Mouse (Mus musculus) liver, embryonic 14.5 days (tissue): Measurements from ENCODE around the gene Prpf38b. TPM values are rescaled to one million over a fixed set of nuclear protein-coding genes. Genes with fewer than 3 reads are reported as not detected.

Experiments
- ATAC-seq: fragments of 200-750 bp; cut with Nextera tagmentation; 2 replicates; pipeline ENCODE4 v1.8.0; 2017; ENCODE audit warnings: moderate number of reproducible peaks, mild to moderate bottlenecking, moderate library complexity; ENCODE audit not compliant: insufficient read depth
- DNase-seq, 3 experiments: peaks; one replicate each; pipeline ENCODE4 v3.0.0-alpha.2; 2012 to 2013; ENCODE audit warnings: low read depth in 3 of 3, low spot score in 3 of 3
- H3K27ac ChIP-seq: fragments of 300-500 bp; sonication (generic); 2 replicates; pipeline ENCODE4 v1.5.1; 2014; ENCODE audit warnings: moderate library complexity, mild to moderate bottlenecking, control low read depth, inconsistent platforms
- H3K27me3 ChIP-seq: fragments of 300-500 bp; sonication (generic); 2 replicates; pipeline ENCODE4 v1.6.1; 2014; ENCODE audit warnings: mild to moderate bottlenecking, low read length, moderate library complexity; ENCODE audit not compliant: control insufficient read depth, insufficient read depth
- H3K36me3 ChIP-seq: fragments of 300-500 bp; sonication (generic); replicated peaks from 2 replicates; pipeline ENCODE4 v1.6.1; 2014; ENCODE audit warnings: low read depth; ENCODE audit not compliant: control insufficient read depth, insufficient read depth
- H3K4me1 ChIP-seq, 2 experiments: fragments of 200-500 bp in 1 of 2; fragments of 300-500 bp in 1 of 2; sonication (generic) in 1 of 2; replicated peaks; 2 replicates each; pipeline ENCODE4 v1.6.1; 2012 to 2014; ENCODE audit warnings: antibody characterized with exemption in 1 of 2, inconsistent platforms in 1 of 2, low read length in 1 of 2; ENCODE audit not compliant: control insufficient read depth in 2 of 2, insufficient read depth in 2 of 2
- H3K4me2 ChIP-seq: fragments of 300-500 bp; sonication (generic); 2 replicates; pipeline ENCODE4 v1.6.1; 2014; ENCODE audit warnings: low read depth, mild to moderate bottlenecking, control low read depth, moderate library complexity
- H3K4me3 ChIP-seq, 2 experiments: fragments of 200-500 bp in 1 of 2; fragments of 300-500 bp in 1 of 2; sonication (generic) in 1 of 2; 2 replicates each; pipeline ENCODE4 v1.5.1; 2012 to 2014; ENCODE audit warnings: low read depth in 2 of 2, low read length in 2 of 2, mild to moderate bottlenecking in 2 of 2, control low read depth in 1 of 2, inconsistent platforms in 1 of 2, moderate library complexity in 1 of 2; ENCODE audit not compliant: insufficient read depth in 1 of 2
- H3K9ac ChIP-seq: fragments of 300-500 bp; sonication (generic); replicated peaks from 2 replicates; pipeline ENCODE4 v1.6.1; 2014; ENCODE audit warnings: mild to moderate bottlenecking, control low read depth, moderate library complexity
- H3K9me3 ChIP-seq: fragments of 300-500 bp; sonication (generic); 2 replicates; pipeline ENCODE4 v1.6.1; 2016; ENCODE audit warnings: low read length, mixed read lengths; ENCODE audit not compliant: control insufficient read depth
- CTCF ChIP-seq: IDR thresholded peaks from 2 replicates; pipeline ENCODE4 v1.5.1; 2016; ENCODE audit warnings: antibody characterized with exemption, low read depth, control low read depth
- EP300 ChIP-seq: IDR thresholded peaks from 2 replicates; pipeline ENCODE4 v1.6.1; 2016; ENCODE audit warnings: antibody characterized with exemption, low read depth
- WGBS: fragments of 180-500 bp; shearing (Covaris S2); extraction: QIAGEN DNeasy Blood & Tissue Kit; methylation state at CpG from one replicate; pipeline ENCODE4 v1.1.7; 2014; ENCODE audit not compliant: insufficient replicate concordance; 5-methylcytosine and 5-hydroxymethylcytosine counted together
- polyA plus RNA-seq, 2 experiments: library from polyadenylated mRNA; depleted of rRNA in 1 of 2; stranded (reverse) in 1 of 2; unstranded in 1 of 2; fragments of >200 nt; fragmentation: Nextera tagmentation in 1 of 2; extraction: Ambion mirVana in 1 of 2; gene quantifications; 2 replicates each; pipeline versions ENCODE4 v1.2.1 to v1.2.3; 2012 to 2014

The Prpf38b gene
- polyA plus RNA-seq, 2 experiments: 20.2 to 47.5 TPM

- DNase-seq (no peak), ATAC-seq (no peak)
- WGBS: 36% methylated on average over 3 of the region's 3 CpGs
- Histone ChIP-seq H3K4me3 (no peak overlapping the region), H3K27ac (no peak overlapping the region), H3K9ac (no peak overlapping the region), H3K9me3 (no peaks in the 10 kb centered on the region), H3K36me3 (no peaks in the 10 kb centered on the region), H3K27me3 (no peaks in the 10 kb centered on the region), H3K4me1 (no peaks in the 10 kb centered on the region), H3K4me2 (no peak overlapping the region)
- no peak for TF ChIP-seq CTCF
Observed at GRCm38 (mm10) chr3:108857124-108857470, 54.4 kb downstream of the Prpf38b start.

GRCm38 (mm10) chr3:108856386-108857123 lies 55.0 kb downstream of the Prpf38b start:
- no peak for DNase-seq
- Histone ChIP-seq H3K27ac (no peak overlapping the region), H3K4me1 (no peaks in the 10 kb centered on the region), H3K9me3 (no peaks in the 10 kb centered on the region), H3K27me3 (no peaks in the 10 kb centered on the region), H3K4me2 (no peak overlapping the region), H3K4me3 (no peak overlapping the region), H3K36me3 (no peaks in the 10 kb centered on the region), H3K9ac (no peak overlapping the region)
- WGBS: 61% methylated on average over 8 of the region's 8 CpGs
- TF ChIP-seq CTCF: peak; percentile 55
- no peak for TF ChIP-seq EP300
- ATAC-seq: no peak

GRCm38 (mm10) chr3:108855864-108856263 lies 55.7 kb downstream of the Prpf38b start:
- Histone ChIP-seq H3K9ac (no peak overlapping the region), H3K36me3 (no peaks in the 10 kb centered on the region), H3K4me3 (no peak overlapping the region), H3K4me2 (no peak overlapping the region), H3K9me3 (no peaks in the 10 kb centered on the region), H3K27ac (no peak overlapping the region), H3K27me3 (no peaks in the 10 kb centered on the region), H3K4me1 (no peaks in the 10 kb centered on the region)
- DNase-seq (no peak), ATAC-seq (no peak)
- TF ChIP-seq CTCF (no peak), EP300 (no peak)
- 70% methylated on average over 10 of the region's 10 CpGs for WGBS

GRCm38 (mm10) chr3:108855371-108855770 lies 56.2 kb downstream of the Prpf38b start:
- TF ChIP-seq CTCF: no peak
- no peak for TF ChIP-seq EP300
- no peak overlapping the region for H3K4me3 ChIP-seq
- H3K9ac ChIP-seq: no peak overlapping the region
- H3K27me3 ChIP-seq: no peaks in the 10 kb centered on the region
- no peaks in the 10 kb centered on the region for H3K4me1 ChIP-seq
- H3K36me3 ChIP-seq: no peaks in the 10 kb centered on the region
- WGBS: 60% methylated on average over 12 of the region's 12 CpGs
- H3K27ac ChIP-seq: no peak overlapping the region
- H3K4me2 ChIP-seq: no peak overlapping the region
- peak in 1 of 3 experiments; percentile 22 for DNase-seq
- H3K9me3 ChIP-seq: no peaks in the 10 kb centered on the region
- no peak for ATAC-seq

- no peak overlapping the region for H3K4me3 ChIP-seq
- no peak for DNase-seq
- H3K4me1 ChIP-seq: no peaks in the 10 kb centered on the region
- no peak overlapping the region for H3K4me2 ChIP-seq
- no peak for ATAC-seq
- WGBS: 47% methylated on average over 1 of the region's 1 CpGs
- no peaks in the 10 kb centered on the region for H3K27me3 ChIP-seq
- no peak overlapping the region for H3K9ac ChIP-seq
- H3K9me3 ChIP-seq: no peaks in the 10 kb centered on the region
- TF ChIP-seq EP300: no peak
- TF ChIP-seq CTCF: no peak
- H3K36me3 ChIP-seq: no peaks in the 10 kb centered on the region
- H3K27ac ChIP-seq: no peak overlapping the region
Observed at GRCm38 (mm10) chr3:108853266-108853665, 58.3 kb downstream of the Prpf38b start.

Other genes starting within 250 kb of the Prpf38b start
- 10.3 and 20.1 TPM in 2 replicates for gene Gpsm2, start 189.4 kb downstream of the Prpf38b start, polyA plus RNA-seq (2012; rRNA removed)
- 48.6 and 49.4 TPM in 2 replicates for gene Gpsm2, start 189.4 kb downstream of the Prpf38b start, polyA plus RNA-seq (2014; fragmentation: Nextera tagmentation; extraction: Ambion mirVana)
- 0.70 and 0.88 TPM in 2 replicates for gene Aknad1, start 172.1 kb downstream of the Prpf38b start, polyA plus RNA-seq (2012; rRNA removed)
- 0.30 and 0.53 TPM in 2 replicates for gene Aknad1, start 172.1 kb downstream of the Prpf38b start, polyA plus RNA-seq (2014; fragmentation: Nextera tagmentation; extraction: Ambion mirVana)
- 5.9 and 11.6 TPM in 2 replicates for gene Stxbp3, start 71.2 kb downstream of the Prpf38b start, polyA plus RNA-seq (2012; rRNA removed)
- 16.5 and 18.9 TPM in 2 replicates for gene Stxbp3, start 71.2 kb downstream of the Prpf38b start, polyA plus RNA-seq (2014; fragmentation: Nextera tagmentation; extraction: Ambion mirVana)
- not detected in 2 replicates for gene Fndc7, start 21.7 kb downstream of the Prpf38b start, polyA plus RNA-seq (2012; rRNA removed)
- not detected in 2 replicates for gene Fndc7, start 21.7 kb downstream of the Prpf38b start, polyA plus RNA-seq (2014; fragmentation: Nextera tagmentation; extraction: Ambion mirVana)
- gene Henmt1, start 28.1 kb upstream of the Prpf38b start, polyA plus RNA-seq (2012; rRNA removed): 0.02 and 0.03 TPM in 2 replicates
- gene Henmt1, start 28.1 kb upstream of the Prpf38b start, polyA plus RNA-seq (2014; fragmentation: Nextera tagmentation; extraction: Ambion mirVana): 0.08 TPM in 1 of 2 replicates, not detected in the other
- not detected in 2 replicates for gene Gm9857, start 28.7 kb upstream of the Prpf38b start, polyA plus RNA-seq (2012; rRNA removed)
- gene Gm9857, start 28.7 kb upstream of the Prpf38b start, polyA plus RNA-seq (2014; fragmentation: Nextera tagmentation; extraction: Ambion mirVana): not detected in 2 replicates
- 1.6 and 2.0 TPM in 2 replicates for gene Fam102b, start 115.9 kb upstream of the Prpf38b start, polyA plus RNA-seq (2012; rRNA removed)
- gene Fam102b, start 115.9 kb upstream of the Prpf38b start, polyA plus RNA-seq (2014; fragmentation: Nextera tagmentation; extraction: Ambion mirVana): 1.3 and 2.2 TPM in 2 replicates
- gene Slc25a54, start 168.7 kb upstream of the Prpf38b start, polyA plus RNA-seq (2012; rRNA removed): not detected in 2 replicates
- gene Slc25a54, start 168.7 kb upstream of the Prpf38b start, polyA plus RNA-seq (2014; fragmentation: Nextera tagmentation; extraction: Ambion mirVana): not detected in 2 replicates
- gene Slc25a24, start 211.4 kb upstream of the Prpf38b start, polyA plus RNA-seq (2012; rRNA removed): 1.6 and 2.2 TPM in 2 replicates
- gene Slc25a24, start 211.4 kb upstream of the Prpf38b start, polyA plus RNA-seq (2014; fragmentation: Nextera tagmentation; extraction: Ambion mirVana): 3.7 and 3.9 TPM in 2 replicates